Mouse (Mus musculus) CD4-positive, CD25-positive, alpha-beta regulatory T cell, adult 2 months (primary cell): ENCODE results near the gene Tcea2.
A peak's percentile ranks its signal among the peaks of the same experiment; 100 is the strongest.

Source experiments
- DNase-seq: peaks from one replicate; pipeline ENCODE4 v3.0.0-alpha.2; 2012; ENCODE audit warnings: low read depth, low spot score

The Tcea2 gene

GRCm38 (mm10) chr2:181674934-181675333, 5.2 kb upstream of the Tcea2 start:
- no peak for DNase-seq

- DNase-seq: no peak
Measured at GRCm38 (mm10) chr2:181675454-181675853, 4.7 kb upstream of the Tcea2 start.

- no peak for DNase-seq
Measured at GRCm38 (mm10) chr2:181676424-181676823, 3.7 kb upstream of the Tcea2 start.

DNA sequence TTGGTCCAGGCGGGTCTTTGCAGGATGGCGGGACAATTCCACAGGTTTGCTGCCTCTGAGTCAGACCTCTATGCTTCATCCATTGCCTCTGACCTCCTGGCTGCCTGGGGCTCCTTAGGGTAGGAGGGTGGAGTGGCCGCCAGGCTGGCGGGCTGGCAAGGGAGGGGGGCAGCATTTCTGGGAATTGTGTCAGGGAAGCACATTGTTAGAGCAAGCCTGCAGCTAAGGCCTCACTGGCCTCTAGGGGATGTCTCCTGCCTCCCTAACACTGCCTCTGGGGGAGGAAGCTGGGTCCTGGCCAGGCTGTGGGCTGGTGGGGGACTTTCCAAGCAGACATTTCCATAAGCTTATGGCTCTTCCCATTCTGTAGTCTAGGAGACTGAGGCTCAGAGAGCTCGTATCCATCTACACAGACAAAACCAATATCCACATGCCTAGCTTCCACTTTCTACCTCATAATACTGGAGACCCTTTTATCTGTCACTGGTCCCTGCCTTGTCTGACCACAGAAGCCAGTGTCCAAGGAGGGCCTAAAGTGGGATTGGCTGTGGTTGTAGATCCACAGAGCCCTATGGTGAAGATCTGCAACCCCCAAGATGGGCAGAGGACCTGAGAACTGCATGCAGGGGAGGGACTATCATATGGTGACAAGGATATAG, 2.9 kb upstream of the Tcea2 start:
- no peak for DNase-seq

DNA sequence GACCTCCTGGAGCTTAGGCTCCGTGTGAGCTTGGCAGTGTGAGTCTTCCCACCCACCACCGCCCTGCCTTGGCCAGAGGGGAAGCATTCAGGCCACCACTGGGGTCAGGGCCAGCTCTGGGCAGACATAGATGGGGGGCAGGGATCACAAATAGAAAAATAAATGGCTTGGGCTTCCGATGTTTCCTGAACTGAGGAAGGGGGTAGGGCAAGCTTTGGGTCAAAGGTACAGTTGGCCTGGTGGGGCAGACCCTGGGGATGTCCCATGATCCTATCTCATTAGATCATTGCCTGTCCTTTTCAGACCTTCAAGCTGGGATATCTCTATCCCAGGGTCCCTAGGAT, 2.4 kb upstream of the Tcea2 start:
- no peak for DNase-seq

GRCm38 (mm10) chr2:181678780-181679179, 1.3 kb upstream of the Tcea2 start:
- peak; percentile 87 for DNase-seq

GRCm38 (mm10) chr2:181680716-181681117, 607 bp downstream of the Tcea2 start:
- peak; percentile 54 for DNase-seq

DNA sequence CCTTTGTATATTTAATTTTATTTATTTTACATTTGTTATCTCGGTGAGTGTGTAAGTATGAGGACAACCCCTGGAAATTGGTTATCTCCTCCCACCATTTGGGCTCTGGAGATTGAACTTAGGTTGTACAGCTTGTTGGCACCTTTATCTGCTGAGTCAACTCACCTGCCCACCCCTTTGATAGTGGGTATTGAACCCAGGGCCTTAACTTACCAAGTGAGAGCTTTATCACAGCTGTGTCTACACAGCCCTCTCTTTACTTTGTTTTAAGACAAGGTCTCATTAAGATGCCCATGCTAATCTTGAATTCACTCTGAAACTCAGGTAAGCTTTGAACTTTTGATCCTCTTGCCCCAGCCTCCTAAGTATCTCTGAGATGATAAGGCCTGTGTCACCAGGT, 1.9 kb downstream of the Tcea2 start:
- DNase-seq: no peak

DNA sequence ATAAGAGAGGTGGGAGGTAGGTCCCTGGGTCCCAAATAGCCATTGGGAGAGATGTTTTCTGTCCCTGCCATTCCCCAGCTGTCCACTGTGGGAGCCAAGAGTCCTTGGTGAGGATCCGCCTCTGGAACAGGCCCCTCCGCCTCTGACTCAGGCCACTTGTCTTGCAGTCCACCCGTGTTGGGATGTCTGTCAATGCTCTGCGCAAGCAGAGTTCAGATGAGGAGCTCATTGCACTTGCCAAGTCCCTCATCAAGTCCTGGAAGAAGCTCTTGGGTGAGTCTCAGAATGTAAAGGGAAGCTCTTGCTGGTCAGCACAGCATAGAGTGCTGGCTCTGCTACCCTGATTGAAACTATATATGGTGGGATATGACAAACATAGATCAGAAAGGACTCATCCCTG, 3.3 kb downstream of the Tcea2 start:
- no peak for DNase-seq

- no peak for DNase-seq
Measured at GRCm38 (mm10) chr2:181684713-181685112, 4.6 kb downstream of the Tcea2 start.

DNA sequence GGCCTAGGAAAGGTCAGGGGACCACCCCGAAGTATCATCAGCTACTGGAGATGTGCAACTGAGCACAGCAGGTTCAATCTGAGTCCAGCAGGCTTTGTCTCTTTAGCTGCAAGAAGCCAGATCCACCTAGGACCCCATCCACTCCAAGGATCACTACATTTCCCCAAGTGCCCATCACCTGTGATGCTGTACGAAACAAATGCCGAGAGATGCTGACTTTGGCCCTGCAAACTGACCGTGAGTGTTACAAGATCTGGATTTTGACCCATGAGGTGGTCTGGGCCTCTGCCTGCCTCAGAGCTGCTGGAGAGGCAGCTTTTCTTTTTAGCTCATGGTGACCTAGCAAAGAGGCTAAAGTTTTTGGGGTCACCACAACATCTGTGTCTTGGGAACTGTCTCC, 5.6 kb downstream of the Tcea2 start:
- no peak for DNase-seq

DNA sequence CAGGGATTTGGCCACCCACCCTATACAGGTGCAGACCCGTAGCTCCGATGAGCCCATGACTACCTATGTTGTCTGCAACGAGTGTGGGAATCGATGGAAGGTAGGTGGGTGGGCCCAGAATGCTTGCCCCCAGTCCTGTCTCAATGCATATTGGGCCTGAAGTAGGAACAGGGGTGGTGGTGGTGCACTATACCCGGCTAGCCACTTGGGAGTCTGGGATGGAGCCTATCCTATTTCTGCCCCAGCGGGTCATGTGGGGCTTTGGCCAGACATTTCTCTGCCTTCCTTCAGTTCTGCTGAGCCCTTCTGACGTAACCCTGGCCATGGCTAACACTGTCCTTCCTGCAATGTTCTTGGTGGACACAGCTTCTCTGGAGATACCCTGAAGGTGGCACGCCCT, 7.5 kb downstream of the Tcea2 start:
- no peak for DNase-seq

GRCm38 (mm10) chr2:181689466-181690160, 9.5 kb downstream of the Tcea2 start:
- DNase-seq: no peak

DNA sequence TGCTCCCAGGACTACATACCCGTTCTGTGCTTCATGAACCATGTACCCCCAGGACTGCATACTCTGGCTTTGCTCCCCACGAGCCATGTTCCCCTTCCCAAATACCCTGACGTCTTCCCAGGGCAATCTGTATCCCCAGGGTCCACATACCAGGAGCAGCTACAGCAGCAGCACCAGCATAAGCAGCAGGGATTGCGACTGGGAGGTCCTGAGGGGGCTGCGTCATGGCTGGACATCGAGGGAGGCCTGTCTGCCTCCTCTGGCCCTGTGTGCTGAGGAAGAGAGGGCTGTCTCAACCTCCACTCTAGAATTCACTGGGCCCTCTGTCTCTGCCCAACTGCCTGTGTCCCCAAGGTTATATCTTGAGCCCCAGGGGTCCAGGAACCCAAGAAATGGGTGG, 11.0 kb downstream of the Tcea2 start:
- no peak for DNase-seq

DNA sequence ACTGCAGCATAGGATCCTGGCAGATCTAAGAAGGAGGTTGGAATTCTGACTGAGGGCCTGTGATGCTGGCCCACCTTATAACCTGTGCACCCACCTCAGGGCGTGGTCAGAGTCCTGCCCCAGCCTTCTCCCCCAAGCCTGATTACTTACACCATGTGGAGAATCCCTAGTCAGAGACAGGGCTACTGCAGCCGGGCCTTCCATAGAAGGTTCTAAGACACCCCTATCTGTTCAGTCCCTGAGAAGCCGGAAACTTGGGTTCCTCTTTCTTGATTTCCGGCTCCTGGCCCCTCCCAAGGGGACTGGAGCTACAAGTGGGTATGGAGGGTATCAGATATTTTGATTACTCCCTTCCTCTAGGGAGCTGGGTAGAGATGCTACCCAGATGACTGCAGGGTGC, 11.5 kb downstream of the Tcea2 start:
- DNase-seq: peak; percentile 49

- DNase-seq: no peak
Measured at GRCm38 (mm10) chr2:181692304-181692703, 12.2 kb downstream of the Tcea2 start.

DNA sequence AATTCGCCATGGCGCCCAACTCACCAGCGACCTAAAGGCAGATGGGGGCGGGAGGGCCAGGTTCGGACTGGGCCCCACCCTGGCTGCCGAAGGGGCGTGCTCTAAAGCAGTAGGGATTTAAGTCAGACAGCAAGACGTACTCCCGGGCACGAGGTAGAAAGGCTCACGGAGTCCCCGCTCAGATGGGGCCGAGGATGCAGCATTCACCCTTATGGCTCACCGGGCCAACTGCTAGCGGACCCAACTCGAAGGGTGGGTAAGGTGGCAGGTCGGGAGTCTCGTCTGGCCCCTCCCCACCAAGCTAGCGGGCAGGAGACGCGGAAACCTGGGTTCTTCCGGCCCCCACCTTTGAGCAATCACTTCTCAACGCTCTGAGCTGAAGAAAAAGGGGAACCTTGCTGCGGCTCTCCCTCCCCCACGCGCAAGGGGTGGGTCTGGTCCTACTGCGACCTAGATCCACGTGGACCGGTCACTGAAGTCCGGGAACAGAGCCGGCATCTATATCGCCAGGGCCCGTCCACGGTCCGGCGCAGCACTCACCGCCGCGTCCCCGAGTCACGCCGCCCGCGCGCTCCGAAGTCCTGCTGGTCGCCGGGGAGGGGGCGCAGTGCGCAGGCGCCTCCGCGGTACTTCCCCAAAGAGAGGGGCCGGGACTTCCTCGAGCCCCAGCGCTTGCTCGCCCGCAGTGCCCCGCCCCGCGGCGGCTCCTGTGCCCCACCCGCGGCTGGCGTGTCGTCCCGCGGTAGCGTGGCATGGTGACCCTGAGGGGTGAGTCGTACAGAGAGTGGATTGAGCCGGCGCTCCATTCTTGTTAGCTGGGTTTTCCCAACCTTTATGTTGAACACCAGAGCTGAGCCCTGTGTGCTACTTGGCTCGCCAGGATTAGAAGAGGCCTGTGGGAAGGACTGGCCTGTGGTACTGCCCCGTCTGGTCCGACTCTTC, 13.5 kb downstream of the Tcea2 start, which contains the start of gene Rgs19:
TSS of gene Rgs19 (minus strand) at position 639 of the 942 bp plus-strand sequence.
- DNase-seq: peak; percentile 93

GRCm38 (mm10) chr2:181694581-181694980, 14.5 kb downstream of the Tcea2 start:
- no peak for DNase-seq

- no peak for DNase-seq
Measured at GRCm38 (mm10) chr2:181695776-181696175, 15.7 kb downstream of the Tcea2 start.

GRCm38 (mm10) chr2:181696801-181697420, 16.8 kb downstream of the Tcea2 start:
- DNase-seq: no peak

GRCm38 (mm10) chr2:181698241-181698640, 18.1 kb downstream of the Tcea2 start, which contains the start of gene Lkaaear1:
TSS of gene Lkaaear1 (minus strand) at chr2:181698442.
- no peak for DNase-seq

- DNase-seq: peak; percentile 78
Measured at GRCm38 (mm10) chr2:181706668-181707067, 26.6 kb downstream of the Tcea2 start.
